Comparison of ENCODE assay signal across 16 mouse cellular contexts in genomic region chr3:79538342-79538741, GRCm38 (mm10). TPM values are rescaled to one million over a fixed set of nuclear protein-coding genes. Genes with fewer than 3 reads are reported as not detected.
DNase-seq lines count a peak whose midpoint lies in the region; ATAC-seq and TF ChIP-seq lines count a peak whose summit lies in the region.
"Had no signal": no experiment of that assay in that cellular context is flagged by ENCODE, and none has a peak within 500 bp of the region (broad histone marks: within the 10 kb centered on the region; RNA-seq: fewer than 3 reads in every experiment).

No protein-coding gene starts in this region.

- H3K4me2 ChIP-seq in stomach, embryonic 15.5 days, result no peak overlapping the region
- no peak overlapping the region for H3K4me2 ChIP-seq in stomach, postnatal 0 days (replicated peaks; ENCODE audit: low read depth)
- no peak overlapping the region; the same call in 1 of the 2 replicates for H3K4me2 ChIP-seq in liver, embryonic 13.5 days
- H3K4me2 ChIP-seq in stomach, embryonic 16.5 days (ENCODE audit: low read depth, low read length), result no peak overlapping the region
- no peak overlapping the region for H3K4me2 ChIP-seq in forebrain, embryonic 12.5 days
- H3K4me2 ChIP-seq: embryonic facial prominence, embryonic 13.5 days; hindbrain, embryonic 15.5 days; lung, embryonic 15.5 days had no signal

- no peak overlapping the region for H3K27ac ChIP-seq in stomach, embryonic 15.5 days
- H3K27ac ChIP-seq in stomach, postnatal 0 days (replicated peaks), result no peak overlapping the region
- H3K27ac ChIP-seq in liver, embryonic 13.5 days, result peak overlapping the region; percentile 61
- H3K27ac ChIP-seq in stomach, embryonic 16.5 days (ENCODE audit: low read length), result no peak overlapping the region
- H3K27ac ChIP-seq in forebrain, embryonic 12.5 days, result no peak overlapping the region
- H3K27ac ChIP-seq: embryonic facial prominence, embryonic 13.5 days; heart, embryonic 10.5 days; hindbrain, embryonic 15.5 days; lung, embryonic 15.5 days had no signal

- H3K4me1 ChIP-seq in stomach, embryonic 15.5 days, result no peaks in the 10 kb centered on the region
- no peaks in the 10 kb centered on the region for H3K4me1 ChIP-seq in stomach, postnatal 0 days (replicated peaks; ENCODE audit: control insufficient read depth, insufficient read depth)
- peaks cover 64% of the 10 kb centered on the region for H3K4me1 ChIP-seq in liver, embryonic 13.5 days (replicated peaks)
- peaks cover 4% of the 10 kb centered on the region; the same call in 1 of the 2 replicates for H3K4me1 ChIP-seq in stomach, embryonic 16.5 days (ENCODE audit: control insufficient read depth, insufficient read depth, low read length)
- H3K4me1 ChIP-seq in forebrain, embryonic 12.5 days, result no peaks in the 10 kb centered on the region
- H3K4me1 ChIP-seq: hindbrain, embryonic 15.5 days had no signal

- TF ChIP-seq EP300 in stomach, postnatal 0 days (optimal IDR thresholded peaks at IDR 0.05), result no peak

- H3K9me3 ChIP-seq in stomach, embryonic 15.5 days, result no peaks in the 10 kb centered on the region
- no peaks in the 10 kb centered on the region for H3K9me3 ChIP-seq in stomach, postnatal 0 days (ENCODE audit: control insufficient read depth, low read length)
- no peaks in the 10 kb centered on the region for H3K9me3 ChIP-seq in liver, embryonic 13.5 days (replicated peaks)
- H3K9me3 ChIP-seq in stomach, embryonic 16.5 days (replicated peaks; ENCODE audit: control insufficient read depth, low read length), result no peaks in the 10 kb centered on the region
- H3K9me3 ChIP-seq in forebrain, embryonic 12.5 days, result no peaks in the 10 kb centered on the region
- H3K9me3 ChIP-seq: embryonic facial prominence, embryonic 13.5 days; heart, embryonic 10.5 days; hindbrain, embryonic 15.5 days; lung, embryonic 15.5 days; megakaryocyte, embryonic 14.5 days had no signal

- WGBS in stomach, embryonic 15.5 days, result 65% methylated on average over 3 of the region's 3 CpGs
- 69% methylated on average over 3 of the region's 3 CpGs for WGBS in stomach, postnatal 0 days
- WGBS in liver, embryonic 13.5 days (ENCODE audit: insufficient replicate concordance), result 14% methylated on average over 3 of the region's 3 CpGs
- WGBS in stomach, embryonic 16.5 days, result 58% methylated on average over 3 of the region's 3 CpGs
- 96% methylated on average over 3 of the region's 3 CpGs for WGBS in forebrain, embryonic 12.5 days

- H3K9ac ChIP-seq in stomach, embryonic 15.5 days, result no peak overlapping the region
- no peak overlapping the region for H3K9ac ChIP-seq in stomach, postnatal 0 days (ENCODE audit: low read length)
- 0 out of 2 replicates have a peak overlapping the region, but pooled peaks have one; percentile 13 for H3K9ac ChIP-seq in liver, embryonic 13.5 days
- H3K9ac ChIP-seq in stomach, embryonic 16.5 days (ENCODE audit: low read length), result no peak overlapping the region
- no peak overlapping the region for H3K9ac ChIP-seq in forebrain, embryonic 12.5 days
- H3K9ac ChIP-seq: embryonic facial prominence, embryonic 13.5 days; hindbrain, embryonic 15.5 days; lung, embryonic 15.5 days had no signal

- DNase-seq in stomach, postnatal 0 days (ENCODE audit: low spot score), result no peak
- peak; percentile 24 for DNase-seq in induced T-regulatory cell, adult 2 months (ENCODE audit: low read depth)
- DNase-seq in liver, embryonic 13.5 days, result no peak
- no peak for DNase-seq in left cerebral cortex, postnatal 25 days (ENCODE audit: low spot score in 2 of 2)
- no peak for DNase-seq in layer of hippocampus, postnatal 10 days (ENCODE audit: low spot score in 2 of 2)
- DNase-seq: gastrocnemius, postnatal 14 days; right cerebral cortex, postnatal 14 days; thymus, postnatal 25 days had no signal

- no peak for TF ChIP-seq CTCF in stomach, postnatal 0 days (IDR thresholded peaks at IDR 0.05; ENCODE audit: low read depth)

- H3K4me3 ChIP-seq in stomach, embryonic 15.5 days (replicated peaks), result no peak overlapping the region
- no peak overlapping the region for H3K4me3 ChIP-seq in stomach, postnatal 0 days (ENCODE audit: low read depth, low read length)
- H3K4me3 ChIP-seq in liver, embryonic 13.5 days (replicated peaks), result no peak overlapping the region
- no peak overlapping the region for H3K4me3 ChIP-seq in stomach, embryonic 16.5 days (replicated peaks; ENCODE audit: low read length)
- no peak overlapping the region for H3K4me3 ChIP-seq in forebrain, embryonic 12.5 days (replicated peaks)
- H3K4me3 ChIP-seq: embryonic facial prominence, embryonic 13.5 days; heart, embryonic 10.5 days; hindbrain, embryonic 15.5 days; lung, embryonic 15.5 days; megakaryocyte, embryonic 14.5 days had no signal

- no peaks in the 10 kb centered on the region for H3K27me3 ChIP-seq in stomach, embryonic 15.5 days (replicated peaks)
- H3K27me3 ChIP-seq in stomach, postnatal 0 days (ENCODE audit: control insufficient read depth, insufficient read depth, low read length), result no peaks in the 10 kb centered on the region
- H3K27me3 ChIP-seq in liver, embryonic 13.5 days, result no peaks in the 10 kb centered on the region
- H3K27me3 ChIP-seq in stomach, embryonic 16.5 days (ENCODE audit: control insufficient read depth, insufficient read depth, low read length), result no peaks in the 10 kb centered on the region
- H3K27me3 ChIP-seq in forebrain, embryonic 12.5 days, result no peaks in the 10 kb centered on the region
- H3K27me3 ChIP-seq: embryonic facial prominence, embryonic 13.5 days; hindbrain, embryonic 15.5 days; lung, embryonic 15.5 days; megakaryocyte, embryonic 14.5 days had no signal

- no peaks in the 10 kb centered on the region for H3K36me3 ChIP-seq in stomach, embryonic 15.5 days
- H3K36me3 ChIP-seq in stomach, postnatal 0 days (ENCODE audit: control insufficient read depth, insufficient read depth, low read length), result no peaks in the 10 kb centered on the region
- no peaks in the 10 kb centered on the region; the same call in 1 of the 2 replicates for H3K36me3 ChIP-seq in liver, embryonic 13.5 days
- no peaks in the 10 kb centered on the region for H3K36me3 ChIP-seq in stomach, embryonic 16.5 days (ENCODE audit: control insufficient read depth, insufficient read depth, low read length)
- H3K36me3 ChIP-seq in forebrain, embryonic 12.5 days (replicated peaks), result no peaks in the 10 kb centered on the region
- H3K36me3 ChIP-seq: embryonic facial prominence, embryonic 13.5 days; heart, embryonic 10.5 days; hindbrain, embryonic 15.5 days; lung, embryonic 15.5 days had no signal

- ATAC-seq in stomach, embryonic 15.5 days (ENCODE audit: insufficient read depth, low FRiP score, low read depth), result peak; percentile 32; the same call in 1 of the 2 replicates
- ATAC-seq in stomach, postnatal 0 days (ENCODE audit: low FRiP score, low TSS enrichment), result no peak
- peak; percentile 81 for ATAC-seq in liver, embryonic 13.5 days (ENCODE audit: low read depth)
- 0 out of 2 replicates have a peak, but pooled peaks have one; percentile 33 for ATAC-seq in stomach, embryonic 16.5 days (ENCODE audit: insufficient read depth, low FRiP score)
- no peak for ATAC-seq in forebrain, embryonic 12.5 days (ENCODE audit: low FRiP score)

- intact Hi-C loops in left cerebral cortex, postnatal 25 days (cut with DNase I), result no loop called here

RNA-seq across cellular contexts. Expression of gene Fnip2, which starts 29.3 kb away (rescaled TPM):
- 5.4 and 5.8 TPM in 2 replicates for polyA plus RNA-seq in stomach, embryonic 15.5 days (2015; fragmentation: Nextera tagmentation; extraction: Ambion mirVana)
- 2.5 and 2.6 TPM in 2 replicates for polyA plus RNA-seq in stomach, postnatal 0 days (2015; fragmentation: Nextera tagmentation; extraction: Ambion mirVana)
- 3.5 and 3.8 TPM in 2 replicates for polyA plus RNA-seq in liver, embryonic 13.5 days (2015; fragmentation: Nextera tagmentation; extraction: Ambion mirVana)
- polyA plus RNA-seq in stomach, embryonic 16.5 days (2015; fragmentation: Nextera tagmentation; extraction: Ambion mirVana), result 3.0 and 3.8 TPM in 2 replicates
- total RNA-seq in left cerebral cortex, postnatal 25 days (2021), result 10 to 100 TPM; 15.9 to 19.8 TPM
- polyA plus RNA-seq in forebrain, embryonic 12.5 days (2016; fragmentation: Nextera tagmentation; extraction: Ambion mirVana), result 6.2 and 7.3 TPM in 2 replicates
- total RNA-seq in layer of hippocampus, postnatal 10 days (2021), result 10 to 100 TPM; 18.1 to 19.0 TPM

RNA-seq across cellular contexts. Expression of gene Ppid, which starts 52.8 kb away (rescaled TPM):
- 144 and 163 TPM in 2 replicates for polyA plus RNA-seq in stomach, embryonic 15.5 days (2015; fragmentation: Nextera tagmentation; extraction: Ambion mirVana)
- 38.3 and 39.0 TPM in 2 replicates for polyA plus RNA-seq in stomach, postnatal 0 days (2015; fragmentation: Nextera tagmentation; extraction: Ambion mirVana)
- polyA plus RNA-seq in liver, embryonic 13.5 days (2015; fragmentation: Nextera tagmentation; extraction: Ambion mirVana), result 164 and 208 TPM in 2 replicates
- 134 and 150 TPM in 2 replicates for polyA plus RNA-seq in stomach, embryonic 16.5 days (2015; fragmentation: Nextera tagmentation; extraction: Ambion mirVana)
- total RNA-seq in left cerebral cortex, postnatal 25 days (2021), result 10 to 100 TPM; 66.5 to 72.3 TPM
- polyA plus RNA-seq in forebrain, embryonic 12.5 days (2016; fragmentation: Nextera tagmentation; extraction: Ambion mirVana), result 176 and 188 TPM in 2 replicates
- total RNA-seq in layer of hippocampus, postnatal 10 days (2021), result 10 to 100 TPM; 71.5 to 79.5 TPM

Comparison
In these comparisons a context has a peak if more than half of its experiments do, and no peak if none do; other contexts are left out.
1. ATAC-seq: peak in stomach, embryonic 15.5 days (single experiment), liver, embryonic 13.5 days (single experiment) and stomach, embryonic 16.5 days (single experiment); none in stomach, postnatal 0 days (single experiment) and forebrain, embryonic 12.5 days (single experiment).